Mouse (Mus musculus) forebrain, embryonic 15.5 days (tissue): ENCODE results near the gene Kif1a. TPM values are rescaled to one million over a fixed set of nuclear protein-coding genes. Genes with fewer than 3 reads are reported as not detected.
A peak's percentile ranks its signal among the peaks of the same experiment; 100 is the strongest.

ENCODE experiments used
- ATAC-seq: fragments of 200-750 bp; cut with Nextera tagmentation; replicated peaks from 2 replicates; pipeline ENCODE4 v1.8.0; 2017; ENCODE audit warnings: mild to moderate bottlenecking, moderate TSS enrichment, moderate library complexity
- H3K27ac ChIP-seq: fragments of 300-500 bp; sonication (generic); replicated peaks from 2 replicates; pipeline ENCODE4 v1.5.1; 2015; ENCODE audit warnings: mild to moderate bottlenecking, inconsistent platforms
- H3K27me3 ChIP-seq: fragments of 300-500 bp; sonication (generic); 2 replicates; pipeline ENCODE4 v1.6.1; 2015; ENCODE audit warnings: inconsistent platforms
- H3K36me3 ChIP-seq: fragments of 300-500 bp; sonication (generic); 2 replicates; pipeline ENCODE4 v1.6.1; 2015; ENCODE audit warnings: mild to moderate bottlenecking, inconsistent platforms
- H3K4me1 ChIP-seq: fragments of 300-500 bp; sonication (generic); 2 replicates; pipeline ENCODE4 v1.6.1; 2015; ENCODE audit warnings: inconsistent platforms
- H3K4me2 ChIP-seq: fragments of 300-500 bp; sonication (generic); replicated peaks from 2 replicates; pipeline ENCODE4 v1.6.1; 2015; ENCODE audit warnings: mild to moderate bottlenecking, inconsistent platforms
- H3K4me3 ChIP-seq: fragments of 300-500 bp; sonication (generic); 2 replicates; pipeline ENCODE4 v1.5.1; 2015; ENCODE audit warnings: mild to moderate bottlenecking, inconsistent platforms
- H3K9ac ChIP-seq: fragments of 300-500 bp; sonication (generic); replicated peaks from 2 replicates; pipeline ENCODE4 v1.6.1; 2015; ENCODE audit warnings: mild to moderate bottlenecking, inconsistent platforms
- H3K9me3 ChIP-seq: fragments of 300-500 bp; sonication (generic); 2 replicates; pipeline ENCODE4 v1.6.1; 2016; ENCODE audit warnings: inconsistent platforms
- WGBS: fragments of 180-500 bp; shearing (Covaris S2); methylation state at CpG from one replicate; pipeline ENCODE4 v1.1.7; 2015; ENCODE audit warnings: mixed read lengths; 5-methylcytosine and 5-hydroxymethylcytosine counted together
- polyA plus RNA-seq: library from polyadenylated mRNA; unstranded; fragments of >200 nt; fragmentation: Nextera tagmentation; extraction: Ambion mirVana; gene quantifications from 2 replicates; pipeline ENCODE4 v1.2.1, GENCODE M21; 2015

The Kif1a gene
- polyA plus RNA-seq: 336 and 351 TPM in 2 replicates

DNA sequence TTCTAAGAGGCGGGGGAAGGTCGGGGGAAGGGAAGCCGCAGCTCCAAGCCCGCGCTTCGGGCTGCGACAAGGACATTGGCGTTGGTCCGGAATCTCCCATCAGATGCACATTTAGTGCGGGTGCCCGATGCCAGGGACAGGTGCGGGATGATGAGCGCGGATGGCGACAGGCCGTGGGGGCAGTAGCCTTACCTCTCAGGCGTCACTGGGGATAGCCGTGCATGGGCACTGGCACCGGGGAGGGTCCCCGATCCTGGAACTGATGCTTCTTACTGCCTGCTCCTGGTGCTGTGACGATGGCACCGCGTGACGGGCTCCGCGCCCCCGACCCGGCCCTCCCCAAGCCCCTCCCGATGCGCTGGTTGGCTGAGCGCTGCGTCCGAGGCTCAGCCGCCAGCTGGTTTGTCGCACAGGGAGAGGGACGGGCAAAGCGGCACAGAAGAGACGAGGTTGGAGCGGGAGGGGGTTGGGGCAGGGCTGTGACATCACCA, at the start of gene Kif1a:
Gene Kif1a (minus strand): TSS at position 381 of the 491 bp plus-strand sequence.
- Histone ChIP-seq H3K36me3 (no peaks in the 10 kb centered on the region), H3K27ac (peak within 1 kb of the TSS; percentile 94), H3K4me3 (peak within 1 kb of the TSS; percentile 91), H3K4me2 (peak within 1 kb of the TSS; percentile 97), H3K9ac (peak within 1 kb of the TSS; percentile 87), H3K4me1 (peaks cover 35% of the 10 kb centered on the region), H3K9me3 (no peaks in the 10 kb centered on the region), H3K27me3 (no peaks in the 10 kb centered on the region)
- WGBS: 2% methylated on average over 39 of the region's 39 CpGs
- peak; percentile 94 for ATAC-seq

DNA sequence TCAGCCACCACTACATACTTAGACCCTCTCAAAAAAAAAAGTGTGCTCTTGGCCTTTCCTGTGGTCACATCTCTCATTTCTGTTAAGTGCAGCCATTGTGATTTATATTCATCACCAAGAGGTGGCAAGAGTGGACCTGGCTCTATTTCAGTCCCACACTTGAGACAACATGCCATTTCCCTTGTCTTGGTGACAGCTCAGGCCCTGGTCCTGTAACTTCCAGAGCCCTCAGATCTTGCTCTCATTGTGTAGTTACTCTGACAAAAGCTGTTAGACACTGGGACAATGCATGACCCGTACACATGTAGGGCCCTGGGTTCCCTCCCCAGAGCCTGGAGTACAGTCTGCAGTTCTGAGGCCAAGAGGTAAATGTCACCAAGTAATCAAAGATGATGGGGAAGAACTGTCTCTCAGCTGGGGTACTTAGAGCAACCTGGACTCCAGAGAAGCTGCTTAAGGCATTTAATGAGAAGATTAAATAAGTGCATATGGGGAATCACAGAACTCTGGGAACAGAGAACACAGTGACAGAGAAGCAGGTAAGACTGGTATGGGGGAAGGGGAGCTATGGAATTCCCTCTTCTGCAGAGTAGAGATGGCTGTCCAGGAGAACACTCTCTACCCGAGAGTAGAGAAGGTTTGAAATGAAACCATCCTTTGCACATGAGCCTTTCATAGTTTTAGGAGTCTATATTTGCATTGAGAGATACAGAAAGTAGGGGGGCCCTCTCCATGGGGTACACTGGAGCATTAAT, 49.3 kb upstream of the Kif1a start:
- no peak overlapping the region for H3K4me2 ChIP-seq
- no peaks in the 10 kb centered on the region for H3K4me1 ChIP-seq
- H3K4me3 ChIP-seq: no peak overlapping the region
- H3K9ac ChIP-seq: no peak overlapping the region
- H3K9me3 ChIP-seq: no peaks in the 10 kb centered on the region
- 61% methylated on average over 2 of the region's 2 CpGs for WGBS
- H3K27me3 ChIP-seq: no peaks in the 10 kb centered on the region
- H3K36me3 ChIP-seq: no peaks in the 10 kb centered on the region
- ATAC-seq: no peak
- H3K27ac ChIP-seq: no peak overlapping the region

DNA sequence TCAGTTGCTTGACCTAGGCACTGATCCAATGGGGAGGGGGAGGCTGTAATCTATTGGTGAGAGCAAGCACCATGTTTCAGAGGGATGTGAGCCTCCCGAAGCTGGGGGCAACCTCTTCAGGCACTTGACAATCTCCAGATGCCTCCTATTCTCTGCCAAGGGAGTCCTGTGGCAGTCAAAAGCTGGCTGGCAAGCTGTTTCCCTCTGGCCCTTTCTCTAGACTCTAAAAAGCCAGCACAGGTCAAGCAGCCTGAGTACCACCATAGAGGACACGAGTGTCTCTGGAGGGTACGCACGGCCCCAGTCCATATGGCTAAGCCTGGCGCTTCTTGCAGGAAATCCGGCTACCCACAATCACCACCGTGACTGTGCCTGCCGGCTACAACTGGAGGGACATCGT, 42.4 kb upstream of the Kif1a start:
- no peak for ATAC-seq
- 88% methylated on average over 9 of the region's 9 CpGs for WGBS

DNA sequence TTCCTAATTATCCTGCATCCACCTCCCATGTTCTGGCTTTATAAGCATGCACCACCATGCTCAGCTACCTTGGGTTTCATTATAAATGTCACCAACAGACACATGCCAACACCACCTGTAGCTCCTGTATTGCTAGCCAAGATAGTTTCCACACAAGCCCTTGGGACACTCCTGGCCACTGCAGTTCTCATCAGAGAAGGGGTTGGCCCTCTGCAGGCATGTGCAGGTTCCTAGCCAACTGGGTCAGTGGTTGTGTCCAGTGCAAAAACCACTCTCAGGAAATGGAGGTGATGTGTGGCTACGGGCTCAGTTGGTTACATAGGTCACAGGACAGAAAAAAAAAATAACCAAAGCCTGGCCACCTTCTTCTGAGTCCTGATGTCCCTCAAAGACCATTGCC, 41.1 kb upstream of the Kif1a start:
- WGBS: 92% methylated on average over 1 of the region's 1 CpGs
- no peak overlapping the region for H3K4me2 ChIP-seq
- ATAC-seq: no peak

More for the DNA sequence above, 42.4 kb upstream of the Kif1a start:
- Histone ChIP-seq H3K4me2 (no peak overlapping the region), H3K4me1 (no peaks in the 10 kb centered on the region), H3K27ac (no peak overlapping the region), H3K4me3 (no peak overlapping the region), H3K36me3 (no peaks in the 10 kb centered on the region), H3K9me3 (no peaks in the 10 kb centered on the region), H3K9ac (no peak overlapping the region), H3K27me3 (no peaks in the 10 kb centered on the region)

DNA sequence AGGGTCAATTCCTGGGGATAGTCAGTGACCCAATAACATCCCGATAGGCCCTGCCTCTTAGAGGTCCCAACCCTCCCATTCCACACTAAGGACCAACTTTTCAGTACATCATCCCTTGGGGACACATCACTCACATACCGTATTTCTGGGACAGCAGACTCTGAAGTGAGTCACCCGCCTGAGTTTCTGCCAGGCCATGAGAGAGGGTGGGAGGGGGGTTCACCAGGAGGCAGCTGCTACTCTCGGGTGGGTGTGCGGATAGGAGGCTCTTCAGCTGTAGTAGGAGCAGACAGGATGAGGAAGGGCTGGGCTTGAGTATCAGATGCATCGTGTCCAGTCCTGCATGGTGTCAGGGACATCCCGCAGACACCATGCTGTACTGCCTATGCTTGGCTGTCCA, 38.0 kb upstream of the Kif1a start:
- no peak overlapping the region for H3K9ac ChIP-seq
- no peaks in the 10 kb centered on the region for H3K36me3 ChIP-seq
- H3K4me1 ChIP-seq: no peaks in the 10 kb centered on the region
- H3K27me3 ChIP-seq: no peaks in the 10 kb centered on the region
- no peaks in the 10 kb centered on the region for H3K9me3 ChIP-seq
- WGBS: 88% methylated on average over 7 of the region's 7 CpGs
- H3K4me3 ChIP-seq: no peak overlapping the region
- no peak overlapping the region for H3K4me2 ChIP-seq
- H3K27ac ChIP-seq: no peak overlapping the region
- ATAC-seq: no peak

More for the DNA sequence above, 41.1 kb upstream of the Kif1a start:
- H3K9ac ChIP-seq: no peak overlapping the region
- no peak overlapping the region for H3K27ac ChIP-seq
- no peak overlapping the region for H3K4me3 ChIP-seq
- H3K4me1 ChIP-seq: no peaks in the 10 kb centered on the region
- no peaks in the 10 kb centered on the region for H3K36me3 ChIP-seq
- no peaks in the 10 kb centered on the region for H3K9me3 ChIP-seq
- no peaks in the 10 kb centered on the region for H3K27me3 ChIP-seq

DNA sequence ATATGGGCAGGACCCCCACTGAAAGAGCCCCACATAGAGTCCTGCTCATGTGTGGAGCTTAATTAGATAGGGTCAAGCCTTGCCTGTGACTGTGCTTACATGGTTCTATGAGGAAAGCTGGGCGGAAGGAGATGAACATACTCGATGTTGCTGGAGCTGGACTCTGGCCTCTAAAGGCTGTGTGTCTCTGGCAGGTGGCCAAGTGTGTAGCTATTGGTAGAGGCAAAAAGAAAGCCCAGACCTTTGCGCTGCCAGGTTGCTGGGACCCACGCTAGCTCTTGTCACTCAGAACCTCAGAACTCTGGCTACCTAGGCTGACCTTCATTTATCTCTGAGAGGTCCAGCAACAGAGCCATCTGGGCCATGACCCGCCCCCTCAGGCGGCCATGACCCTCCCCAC, 36.8 kb upstream of the Kif1a start:
- 65% methylated on average over 6 of the region's 6 CpGs for WGBS
- Histone ChIP-seq H3K4me2 (no peak overlapping the region), H3K4me1 (no peaks in the 10 kb centered on the region), H3K36me3 (no peaks in the 10 kb centered on the region), H3K4me3 (no peak overlapping the region), H3K27ac (no peak overlapping the region), H3K9ac (no peak overlapping the region), H3K9me3 (no peaks in the 10 kb centered on the region), H3K27me3 (no peaks in the 10 kb centered on the region)
- ATAC-seq: no peak

DNA sequence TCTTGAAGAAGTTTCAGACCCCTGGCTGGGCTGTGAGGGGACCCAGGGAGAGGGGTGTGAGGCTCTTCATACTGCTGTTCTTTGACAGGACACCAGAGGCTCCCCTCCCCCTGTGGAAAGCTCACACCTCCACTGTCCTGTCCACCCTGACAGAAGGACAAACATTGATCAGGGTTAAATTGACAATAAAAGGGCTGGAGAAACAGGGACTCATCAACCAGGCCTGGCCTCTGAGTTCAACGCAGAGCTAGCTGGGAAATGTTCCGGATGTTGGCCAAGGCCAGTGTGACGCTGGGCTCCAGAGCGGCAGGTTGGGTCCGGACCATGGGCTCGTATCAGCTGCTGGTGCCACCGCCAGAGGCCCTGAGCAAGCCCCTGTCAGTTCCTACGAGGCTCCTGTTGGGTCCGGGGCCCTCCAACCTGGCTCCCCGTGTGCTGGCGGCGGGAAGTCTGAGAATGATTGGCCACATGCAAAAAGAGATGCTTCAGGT, 33.3 kb upstream of the Kif1a start, which contains the start of gene Agxt:
Gene Agxt (plus strand): TSS at position 205 of the 491 bp plus-strand sequence.
- Histone ChIP-seq H3K4me3 (no peak within 1 kb of the TSS), H3K9me3 (no peaks in the 10 kb centered on the region), H3K27me3 (no peaks in the 10 kb centered on the region), H3K4me1 (no peaks in the 10 kb centered on the region), H3K27ac (no peak within 1 kb of the TSS), H3K36me3 (no peaks in the 10 kb centered on the region), H3K4me2 (no peak within 1 kb of the TSS), H3K9ac (no peak within 1 kb of the TSS)
- 92% methylated on average over 12 of the region's 12 CpGs for WGBS
- no peak for ATAC-seq

DNA sequence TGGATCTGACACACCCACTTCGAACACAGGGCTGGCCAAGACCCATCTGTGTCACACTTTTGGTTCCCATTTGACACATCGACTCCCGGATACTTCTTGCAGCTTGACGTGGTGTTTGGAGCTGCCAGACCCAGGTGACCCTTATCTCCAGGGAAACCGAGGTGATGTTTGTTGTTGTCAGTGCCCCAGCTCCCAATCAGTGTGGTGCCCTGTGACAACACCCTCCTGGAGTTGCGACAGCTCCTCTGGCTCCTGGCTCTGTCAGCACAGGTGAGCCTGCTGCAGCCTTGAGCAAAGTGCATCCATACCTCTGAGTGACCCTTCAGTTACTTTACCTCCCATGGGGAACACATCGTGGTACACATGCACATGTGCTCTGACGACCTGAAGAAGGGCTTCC, 30.9 kb upstream of the Kif1a start:
- Histone ChIP-seq H3K9ac (no peak overlapping the region), H3K36me3 (no peaks in the 10 kb centered on the region), H3K4me2 (no peak overlapping the region), H3K4me1 (no peaks in the 10 kb centered on the region), H3K27ac (no peak overlapping the region), H3K4me3 (no peak overlapping the region), H3K9me3 (no peaks in the 10 kb centered on the region), H3K27me3 (no peaks in the 10 kb centered on the region)
- ATAC-seq: no peak
- WGBS: 69% methylated on average over 8 of the region's 8 CpGs

DNA sequence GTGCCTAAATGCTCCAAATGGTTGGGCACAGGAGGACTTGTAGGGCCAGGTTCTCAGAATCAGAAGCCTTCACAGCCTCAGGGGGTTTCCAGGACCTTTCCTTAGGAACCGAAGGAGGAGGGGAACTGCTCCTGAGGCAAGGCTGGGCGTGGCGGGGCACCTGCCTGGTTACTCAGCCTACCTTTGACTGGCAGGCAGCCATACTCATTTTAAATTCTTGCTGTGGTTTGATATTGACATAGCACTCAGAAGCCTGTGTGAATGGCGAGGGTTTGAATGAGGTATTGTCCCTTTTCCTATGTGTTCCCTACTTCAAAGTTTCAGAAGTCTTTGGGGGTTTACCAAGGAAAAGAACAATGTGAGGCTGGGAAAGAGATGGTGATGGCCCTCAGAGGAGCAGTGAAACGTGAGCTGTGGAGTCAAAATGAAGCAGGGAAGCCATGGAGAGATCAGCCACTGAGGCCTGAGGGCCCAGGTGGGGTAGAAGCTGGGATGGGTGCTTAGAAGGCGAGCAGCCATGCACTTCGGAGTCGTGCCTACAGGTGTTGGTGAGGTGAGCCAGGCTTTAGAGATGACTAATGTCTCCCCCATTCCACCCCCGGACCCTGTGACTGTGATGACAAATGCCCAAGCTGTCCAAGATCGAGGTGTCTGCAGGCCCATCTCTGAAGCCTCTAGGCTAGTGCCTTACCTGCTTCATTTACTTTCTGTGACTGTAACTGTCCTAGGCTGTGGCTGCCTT, 28.7 kb upstream of the Kif1a start:
- H3K4me2 ChIP-seq: no peak overlapping the region

DNA sequence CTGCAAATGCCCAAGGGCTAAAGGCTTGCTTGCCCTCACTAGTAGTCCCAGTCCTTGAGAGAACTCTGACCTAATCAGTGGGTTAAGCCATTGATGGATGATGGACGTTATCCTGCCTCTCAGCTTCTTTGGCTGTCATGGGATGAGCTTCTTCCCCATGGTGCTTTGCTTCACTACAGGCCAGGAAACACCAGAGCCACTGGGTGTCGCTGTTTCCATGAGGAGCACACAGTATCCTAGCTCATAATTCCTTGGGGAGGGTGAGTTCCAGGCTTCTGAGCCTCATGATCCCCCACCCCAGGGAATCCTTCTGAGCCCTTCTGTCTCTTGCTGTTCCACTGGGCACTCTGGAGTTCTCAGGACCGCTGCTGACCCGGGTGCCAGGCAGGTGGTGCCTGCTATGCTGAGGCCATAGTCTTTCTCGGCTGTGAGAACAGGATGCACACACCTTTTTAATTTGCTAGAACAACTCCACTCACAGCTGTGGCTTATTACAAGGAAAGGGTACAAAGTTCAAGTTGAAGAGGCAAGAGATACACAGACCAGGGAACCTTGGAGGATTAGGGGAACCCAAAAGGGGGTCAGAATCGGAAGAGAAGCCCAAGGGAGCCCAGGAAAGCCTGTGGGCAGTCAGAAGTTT, 27.1 kb upstream of the Kif1a start:
- no peaks in the 10 kb centered on the region for H3K9me3 ChIP-seq
- no peak for ATAC-seq
- H3K27ac ChIP-seq: no peak overlapping the region
- no peak overlapping the region for H3K4me2 ChIP-seq
- H3K36me3 ChIP-seq: no peaks in the 10 kb centered on the region
- no peaks in the 10 kb centered on the region for H3K4me1 ChIP-seq
- no peaks in the 10 kb centered on the region for H3K27me3 ChIP-seq
- WGBS: 24% methylated on average over 6 of the region's 6 CpGs
- H3K4me3 ChIP-seq: no peak overlapping the region
- no peak overlapping the region for H3K9ac ChIP-seq

More for the DNA sequence above, 28.7 kb upstream of the Kif1a start:
- Histone ChIP-seq H3K27me3 (no peaks in the 10 kb centered on the region), H3K9ac (no peak overlapping the region), H3K36me3 (no peaks in the 10 kb centered on the region), H3K4me3 (no peak overlapping the region), H3K4me1 (no peaks in the 10 kb centered on the region), H3K9me3 (no peaks in the 10 kb centered on the region), H3K27ac (no peak overlapping the region)
- WGBS: 71% methylated on average over 10 of the region's 10 CpGs
- ATAC-seq: no peak

DNA sequence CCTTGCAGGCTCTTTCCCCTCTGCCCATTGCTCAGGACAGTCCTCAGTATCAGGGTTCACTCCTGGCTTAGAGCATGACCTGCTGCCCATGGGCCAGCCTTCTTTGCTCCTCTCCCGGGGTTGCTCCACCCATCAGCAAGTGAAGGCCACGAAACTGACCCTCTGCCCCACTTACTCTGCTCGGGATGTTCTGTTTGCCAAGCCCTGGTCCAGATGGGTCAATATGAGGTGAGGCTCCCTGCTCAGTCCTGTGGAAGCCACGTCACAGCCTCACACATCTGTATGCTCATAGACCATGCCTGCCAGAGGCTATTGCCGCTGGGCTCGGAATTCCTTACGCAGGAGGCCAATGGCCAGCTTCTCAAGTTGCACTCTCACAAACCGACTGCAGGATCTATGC, 26.5 kb upstream of the Kif1a start:
- Histone ChIP-seq H3K9me3 (no peaks in the 10 kb centered on the region), H3K4me2 (no peak overlapping the region), H3K27ac (no peak overlapping the region), H3K27me3 (no peaks in the 10 kb centered on the region), H3K4me3 (no peak overlapping the region), H3K9ac (no peak overlapping the region), H3K36me3 (no peaks in the 10 kb centered on the region), H3K4me1 (no peaks in the 10 kb centered on the region)
- 89% methylated on average over 8 of the region's 8 CpGs for WGBS
- no peak for ATAC-seq

DNA sequence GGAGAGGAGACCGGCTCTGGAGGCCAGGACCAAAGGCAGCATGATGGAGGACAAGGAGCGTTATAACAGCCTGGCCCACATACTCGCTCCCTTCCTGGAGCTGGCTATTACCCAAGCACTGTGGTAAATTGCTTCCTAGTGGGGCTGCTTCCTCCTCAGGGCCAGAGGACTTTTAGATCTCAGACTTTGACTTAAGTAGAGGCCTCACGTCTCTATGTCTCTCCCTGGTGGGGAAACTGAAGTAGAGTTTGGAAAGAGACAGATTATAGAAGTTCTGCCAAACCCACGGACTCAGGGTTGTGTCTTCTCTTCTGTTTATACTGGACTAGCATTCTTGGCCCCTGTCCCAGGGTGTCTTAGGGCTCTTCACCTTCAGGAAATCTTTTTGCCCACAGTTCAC, 23.5 kb upstream of the Kif1a start:
- ATAC-seq: no peak
- 71% methylated on average over 5 of the region's 5 CpGs for WGBS

More for the DNA sequence above, 23.5 kb upstream of the Kif1a start:
- Histone ChIP-seq H3K4me1 (no peaks in the 10 kb centered on the region), H3K9me3 (no peaks in the 10 kb centered on the region), H3K9ac (no peak overlapping the region), H3K4me2 (no peak overlapping the region), H3K27me3 (no peaks in the 10 kb centered on the region), H3K27ac (no peak overlapping the region), H3K36me3 (no peaks in the 10 kb centered on the region), H3K4me3 (no peak overlapping the region)
